Mouse (Mus musculus): ENCODE results near the gene Prkaa2. TPM values are rescaled to one million over a fixed set of nuclear protein-coding genes. Genes with fewer than 3 reads are reported as not detected.

Prkaa2 gene
- polyA plus RNA-seq (2014; fragmentation: Illumina TruSeq; extraction: RNeasy Lipid Tissue Mini Kit (QIAGEN cat#74804); ENCODE audit: low read depth, low replicate concordance): 59.8 TPM

DNA sequence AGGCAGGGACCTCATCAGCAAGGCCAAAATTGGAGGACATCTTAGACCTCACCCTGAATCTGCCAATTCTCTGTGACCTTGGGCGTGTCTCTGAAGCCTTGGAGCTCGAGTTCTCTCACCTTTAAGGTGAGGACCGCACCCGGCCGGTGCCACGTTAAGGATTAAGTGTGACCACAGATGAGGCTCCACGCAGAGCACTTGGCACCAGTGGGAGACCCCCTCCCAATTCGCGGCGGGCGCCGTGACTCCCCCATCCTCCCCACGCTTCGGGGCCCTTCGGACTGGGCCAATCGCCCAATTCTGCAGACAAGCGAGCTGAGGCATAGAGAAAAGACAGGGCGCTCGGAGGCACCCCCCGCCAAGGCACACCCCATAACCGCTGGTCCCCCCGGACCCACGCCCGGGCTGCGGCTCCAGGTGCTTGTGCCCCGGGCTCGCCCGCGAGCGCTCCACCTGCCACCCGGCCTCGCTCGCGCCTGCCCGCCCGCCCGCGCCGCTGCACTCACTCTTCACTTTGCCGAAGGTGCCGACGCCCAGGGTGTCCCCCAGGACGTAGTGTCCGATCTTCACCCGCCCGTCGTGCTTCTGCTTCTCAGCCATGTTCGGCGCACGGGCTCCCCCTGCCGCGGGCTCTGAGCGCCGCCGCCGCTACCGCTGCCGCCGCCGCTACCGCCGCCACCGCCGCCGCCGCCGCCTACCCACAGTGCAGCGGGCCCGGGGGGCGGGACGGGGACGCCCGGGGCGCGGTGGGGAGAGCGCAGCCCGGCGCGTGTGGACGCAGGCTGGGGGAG is at the start of gene Prkaa2:
Gene Prkaa2 (minus strand): TSS at position 692 of the 791 bp plus-strand sequence.

DNA sequence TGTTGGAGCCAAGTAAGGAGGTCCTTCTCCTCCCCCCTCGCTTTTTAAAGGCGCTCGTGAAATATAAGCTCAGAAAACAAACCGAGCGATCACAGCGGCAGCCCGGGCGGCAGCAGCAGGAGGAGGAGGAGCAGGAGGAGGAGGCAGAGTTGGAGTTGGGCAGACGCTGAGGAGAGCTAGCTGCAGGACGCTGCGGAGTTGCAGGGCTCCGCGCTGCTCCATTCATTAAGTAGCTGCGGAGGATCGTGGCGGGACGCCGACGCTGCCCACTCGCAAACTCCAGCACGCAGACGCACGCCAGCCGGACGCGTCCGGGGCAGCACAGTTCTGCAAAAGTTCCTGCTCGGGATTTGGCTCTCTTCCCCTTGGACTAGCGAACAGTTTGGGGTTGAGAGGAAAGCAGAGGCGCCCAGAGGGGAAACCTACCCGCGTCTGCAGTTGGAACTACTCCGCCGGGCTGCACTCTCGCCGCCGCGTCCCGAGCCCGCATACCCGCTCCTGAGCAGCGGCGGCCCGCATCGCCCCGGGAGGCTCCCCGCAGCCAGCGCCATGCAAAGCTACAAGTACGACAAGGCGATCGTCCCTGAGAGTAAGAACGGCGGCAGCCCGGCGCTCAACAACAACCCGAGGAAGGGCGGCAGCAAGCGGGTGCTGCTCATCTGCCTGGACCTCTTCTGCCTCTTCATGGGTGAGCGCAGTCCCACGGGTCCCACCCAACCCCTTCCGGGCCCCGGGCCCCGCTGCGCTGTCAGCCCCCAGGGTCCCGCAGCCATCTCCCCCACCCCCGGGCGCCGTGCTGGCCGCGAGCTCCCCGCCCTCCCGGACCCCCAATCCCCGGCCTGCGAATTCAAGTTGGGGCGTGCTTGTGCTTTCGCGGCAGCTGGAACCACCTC is 47.8 kb upstream of the Prkaa2 start, which contains the start of gene Plpp3:
Gene Plpp3 (plus strand): TSS at position 72 of the 893 bp plus-strand sequence.

Other genes starting within 250 kb of the Prkaa2 start
- gene C8a, start 233.5 kb downstream of the Prkaa2 start, polyA plus RNA-seq (2014; fragmentation: Illumina TruSeq; extraction: RNeasy Lipid Tissue Mini Kit (QIAGEN cat#74804); ENCODE audit: low read depth, low replicate concordance): 0.16 TPM
- not detected for gene Fyb2, start 196.4 kb downstream of the Prkaa2 start, polyA plus RNA-seq (2014; fragmentation: Illumina TruSeq; extraction: RNeasy Lipid Tissue Mini Kit (QIAGEN cat#74804); ENCODE audit: low read depth, low replicate concordance)
- gene Plpp3, start 47.5 kb upstream of the Prkaa2 start, polyA plus RNA-seq (2014; fragmentation: Illumina TruSeq; extraction: RNeasy Lipid Tissue Mini Kit (QIAGEN cat#74804); ENCODE audit: low read depth, low replicate concordance): 81.6 TPM